Mouse (Mus musculus): ENCODE measurements around the gene Slc16a5. TPM values are rescaled to one million over a fixed set of nuclear protein-coding genes. Genes with fewer than 3 reads are reported as not detected.

Gene Slc16a5
- total and polyA plus RNA-seq, 2 experiments from 2014 or later: 0.21 TPM; not detected in 1

DNA sequence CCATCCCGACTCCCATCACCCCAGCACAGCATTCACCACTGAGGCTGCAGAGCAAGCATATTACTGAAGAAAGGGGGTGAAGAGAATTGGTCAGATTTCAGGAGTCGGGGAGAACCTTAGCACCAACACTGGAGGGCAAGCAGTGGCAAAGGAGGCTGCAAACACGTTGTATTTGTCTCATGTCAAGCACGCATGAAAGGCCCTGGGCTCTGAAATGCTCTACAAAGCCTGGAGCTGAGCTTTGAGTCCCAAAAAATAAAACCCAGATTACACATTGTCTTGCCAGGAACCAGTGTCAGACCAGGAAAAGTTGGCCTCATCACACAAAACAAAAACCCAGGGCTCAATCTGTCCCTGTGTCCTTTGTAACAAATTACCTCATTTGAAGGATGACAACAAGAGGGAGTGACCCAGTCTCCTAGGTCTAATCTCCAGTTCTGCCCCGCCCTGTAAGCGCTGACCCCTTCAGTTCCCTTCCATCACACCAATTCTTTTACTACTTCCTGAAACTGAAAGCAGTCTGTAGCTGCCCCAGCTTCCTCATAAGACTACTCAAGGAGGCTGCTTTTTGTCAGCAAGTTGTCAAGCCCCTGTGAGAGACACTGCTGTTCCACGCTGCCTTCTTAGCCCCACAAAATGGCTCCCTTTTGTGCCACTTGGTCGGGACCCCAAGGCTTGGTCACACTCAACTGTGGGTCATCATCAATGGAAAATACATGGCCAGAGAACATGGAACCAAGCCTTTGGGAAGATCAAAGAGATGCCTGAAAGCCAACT lies 50.3 kb downstream of the Slc16a5 start:
- H3K9ac ChIP-seq (replicated peaks; ENCODE audit: low read length, poor library complexity, severe bottlenecking): peak overlapping the region; percentile 97
- H3K4me1 ChIP-seq (ENCODE audit: insufficient read depth, low read length): peaks cover 19% of the 10 kb centered on the region
- peak overlapping the region; percentile 99 for H3K4me3 ChIP-seq (ENCODE audit: low read depth, low read length)
- no peaks in the 10 kb centered on the region for H3K36me3 ChIP-seq (ENCODE audit: insufficient read depth, low read length)
- H3K9me3 ChIP-seq (ENCODE audit: low read length): no peaks in the 10 kb centered on the region
- H3K27me3 ChIP-seq (ENCODE audit: insufficient read depth, low read length): no peaks in the 10 kb centered on the region
- no peak for TF ChIP-seq CTCF (IDR thresholded peaks at IDR 0.05)
- WGBS: 4% methylated on average over 8 of the region's 8 CpGs
- no peak for ATAC-seq (ENCODE audit: low FRiP score)
- H3K4me2 ChIP-seq (ENCODE audit: low read depth, low read length, poor library complexity, severe bottlenecking): peak overlapping the region; percentile 76
- DNase-seq (ENCODE audit: low spot score): peak; percentile 36
- H3K27ac ChIP-seq (ENCODE audit: low read depth, low read length): peak overlapping the region; percentile 91

DNA sequence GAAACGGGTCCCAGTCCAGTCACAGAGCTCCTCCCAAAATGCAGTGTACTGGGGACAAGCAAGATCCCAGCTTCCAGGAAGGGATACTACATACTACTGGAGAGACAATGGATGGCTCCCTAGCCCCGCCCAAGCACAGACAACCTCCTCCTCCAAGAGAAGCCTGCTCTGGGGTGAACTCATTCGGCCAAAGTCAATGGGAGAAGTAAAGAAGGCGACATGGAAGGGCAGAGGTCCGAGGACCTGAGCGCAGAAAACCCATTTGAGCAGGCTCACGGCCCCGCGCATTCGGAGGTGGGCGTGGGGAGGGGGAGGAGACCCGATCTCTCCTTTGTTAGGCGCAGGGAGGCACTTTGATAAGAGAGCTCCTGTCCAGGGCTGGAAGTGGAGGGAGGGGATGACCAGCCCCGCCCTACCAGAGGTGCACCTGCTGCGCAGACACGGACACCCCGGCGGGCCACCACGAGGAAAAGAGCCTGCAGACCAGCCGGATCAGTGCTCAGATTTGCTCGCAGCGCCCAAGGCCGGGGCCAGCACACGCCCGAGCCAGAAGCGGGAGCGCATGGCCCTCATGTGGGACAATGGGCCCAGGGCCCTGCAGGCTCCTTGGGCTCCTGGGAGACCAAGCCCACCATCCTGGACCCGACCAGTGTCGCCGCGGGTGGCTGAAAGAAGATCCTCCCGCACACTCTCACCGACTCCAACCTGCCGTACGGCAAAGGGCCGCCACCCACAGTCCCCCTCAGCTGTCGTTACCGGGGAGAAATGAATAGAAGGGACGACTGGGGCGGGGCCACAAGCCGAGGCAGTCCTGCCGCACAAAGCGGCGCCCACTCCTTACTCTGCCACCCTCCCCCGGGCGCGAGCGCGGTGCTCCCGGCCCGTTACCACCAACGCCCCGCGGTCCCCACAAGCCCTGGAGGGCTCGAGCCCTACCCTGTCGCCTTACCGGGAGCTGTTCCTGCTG lies 51.3 kb downstream of the Slc16a5 start:
- WGBS: under 1% methylated on average over 56 of the region's 57 CpGs
- no peaks in the 10 kb centered on the region for H3K27me3 ChIP-seq (ENCODE audit: insufficient read depth, low read length)

DNA sequence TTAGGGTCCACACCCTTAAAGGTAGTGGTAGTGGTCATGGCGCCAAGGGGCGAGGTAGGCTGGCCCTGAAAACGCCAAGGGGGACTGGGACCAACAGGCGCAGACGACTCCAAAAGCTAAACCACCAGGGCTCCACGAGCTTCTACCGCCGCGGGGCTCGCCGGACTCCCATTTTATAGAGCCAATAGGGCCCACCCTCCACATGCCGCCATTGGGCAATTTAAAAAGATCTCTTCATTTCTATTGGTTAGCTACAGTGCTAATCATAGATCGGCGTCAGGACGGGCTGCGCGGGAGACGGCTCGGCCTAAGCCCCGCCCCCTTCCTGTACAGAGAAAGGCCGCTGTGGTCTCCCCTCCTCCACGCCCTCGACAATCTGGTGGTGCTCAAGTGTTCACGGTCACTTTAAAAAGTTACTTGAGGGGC lies 52.0 kb downstream of the Slc16a5 start, which contains the start of gene Jpt1:
Gene Jpt1 (minus strand): TSS at position 150 of the 426 bp plus-strand sequence.
- H3K4me2 ChIP-seq (ENCODE audit: low read depth, low read length, poor library complexity, severe bottlenecking): peak within 1 kb of the TSS; percentile 76
- DNase-seq (ENCODE audit: low spot score) (peak; percentile 98), ATAC-seq (ENCODE audit: low FRiP score) (peak; percentile 97)
- H3K27me3 ChIP-seq (ENCODE audit: insufficient read depth, low read length): no peaks in the 10 kb centered on the region
- peak within 1 kb of the TSS; percentile 99 for H3K4me3 ChIP-seq (ENCODE audit: low read depth, low read length)
- peak within 1 kb of the TSS; percentile 91 for H3K27ac ChIP-seq (ENCODE audit: low read depth, low read length)
- TF ChIP-seq CTCF (IDR thresholded peaks at IDR 0.05): no peak
- H3K9me3 ChIP-seq (ENCODE audit: low read length): no peaks in the 10 kb centered on the region
- WGBS: under 1% methylated on average over 24 of the region's 24 CpGs
- no peaks in the 10 kb centered on the region for H3K36me3 ChIP-seq (ENCODE audit: insufficient read depth, low read length)
- H3K9ac ChIP-seq (replicated peaks; ENCODE audit: low read length, poor library complexity, severe bottlenecking): peak within 1 kb of the TSS; percentile 97
- H3K4me1 ChIP-seq (ENCODE audit: insufficient read depth, low read length): peaks cover 19% of the 10 kb centered on the region

More for the DNA sequence above, 51.3 kb downstream of the Slc16a5 start:
- no peak for TF ChIP-seq CTCF (IDR thresholded peaks at IDR 0.05)
- Histone ChIP-seq H3K4me3 (ENCODE audit: low read depth, low read length) (peak overlapping the region; percentile 99), H3K4me1 (ENCODE audit: insufficient read depth, low read length) (peaks cover 19% of the 10 kb centered on the region), H3K27ac (ENCODE audit: low read depth, low read length) (peak overlapping the region; percentile 91), H3K9ac (replicated peaks; ENCODE audit: low read length, poor library complexity, severe bottlenecking) (peak overlapping the region; percentile 97), H3K36me3 (ENCODE audit: insufficient read depth, low read length) (no peaks in the 10 kb centered on the region), H3K9me3 (ENCODE audit: low read length) (no peaks in the 10 kb centered on the region), H3K4me2 (ENCODE audit: low read depth, low read length, poor library complexity, severe bottlenecking) (peak overlapping the region; percentile 76)
- ATAC-seq (ENCODE audit: low FRiP score) (peak; percentile 60), DNase-seq (ENCODE audit: low spot score) (peak; percentile 54)

DNA sequence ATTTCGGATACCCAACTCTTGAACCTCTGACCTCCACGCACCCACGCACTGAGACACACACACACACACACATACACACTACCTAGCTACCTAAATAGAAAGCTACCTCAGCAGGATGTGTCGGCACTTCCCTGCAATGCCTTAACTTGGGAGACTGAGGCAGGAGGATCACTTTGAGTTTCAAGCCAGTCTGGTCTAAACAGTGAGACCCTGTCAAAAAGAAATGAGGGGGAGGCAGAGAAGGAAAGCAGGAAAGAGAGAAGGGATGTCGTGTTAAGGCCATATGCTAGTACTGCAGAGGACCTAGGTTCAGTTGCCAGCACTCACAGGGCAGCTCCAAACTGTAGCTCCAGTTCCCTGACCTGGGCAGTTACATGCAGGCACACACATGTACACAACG lies 52.7 kb downstream of the Slc16a5 start:
- Histone ChIP-seq H3K4me2 (ENCODE audit: low read depth, low read length, poor library complexity, severe bottlenecking) (no peak overlapping the region), H3K9me3 (ENCODE audit: low read length) (no peaks in the 10 kb centered on the region), H3K4me3 (ENCODE audit: low read depth, low read length) (no peak overlapping the region), H3K36me3 (ENCODE audit: insufficient read depth, low read length) (no peaks in the 10 kb centered on the region), H3K27ac (ENCODE audit: low read depth, low read length) (no peak overlapping the region), H3K27me3 (ENCODE audit: insufficient read depth, low read length) (no peaks in the 10 kb centered on the region), H3K9ac (replicated peaks; ENCODE audit: low read length, poor library complexity, severe bottlenecking) (no peak overlapping the region), H3K4me1 (ENCODE audit: insufficient read depth, low read length) (peaks cover 14% of the 10 kb centered on the region)
- DNase-seq (ENCODE audit: low spot score) (no peak), ATAC-seq (ENCODE audit: low FRiP score) (no peak)
- WGBS: 75% methylated on average over 6 of the region's 6 CpGs
- no peak for TF ChIP-seq CTCF (IDR thresholded peaks at IDR 0.05)

DNA sequence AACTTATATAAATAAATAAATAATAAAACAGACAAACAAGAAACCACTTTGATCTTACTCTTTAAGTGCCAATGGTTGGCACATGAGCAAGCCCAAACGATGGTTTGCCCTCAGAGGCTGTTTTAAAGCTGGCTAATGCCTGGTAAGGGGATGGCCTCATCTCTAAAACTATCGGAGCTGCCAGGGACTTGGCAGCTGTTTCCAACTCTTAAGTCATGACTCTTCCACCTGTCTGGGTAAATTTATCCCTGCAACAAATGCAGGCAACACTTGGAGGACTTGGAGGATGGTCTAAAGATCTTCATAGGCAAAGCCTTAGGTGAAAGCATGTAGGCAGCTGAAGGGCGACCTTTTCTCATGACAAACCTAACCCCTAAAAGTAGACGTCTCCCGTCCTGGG lies 54.7 kb downstream of the Slc16a5 start:
- WGBS: 87% methylated on average over 5 of the region's 5 CpGs
- no peak for TF ChIP-seq CTCF (IDR thresholded peaks at IDR 0.05)
- Histone ChIP-seq H3K36me3 (ENCODE audit: insufficient read depth, low read length) (peaks cover 3% of the 10 kb centered on the region), H3K9me3 (ENCODE audit: low read length) (no peaks in the 10 kb centered on the region), H3K27me3 (ENCODE audit: insufficient read depth, low read length) (no peaks in the 10 kb centered on the region), H3K4me1 (ENCODE audit: insufficient read depth, low read length) (0 out of 2 replicates have a peak, but pooled peaks cover under 1% of the 10 kb centered on the region), H3K27ac (ENCODE audit: low read depth, low read length) (no peak overlapping the region), H3K4me3 (ENCODE audit: low read depth, low read length) (no peak overlapping the region), H3K4me2 (ENCODE audit: low read depth, low read length, poor library complexity, severe bottlenecking) (no peak overlapping the region), H3K9ac (replicated peaks; ENCODE audit: low read length, poor library complexity, severe bottlenecking) (no peak overlapping the region)
- ATAC-seq (ENCODE audit: low FRiP score) (no peak), DNase-seq (ENCODE audit: low spot score) (no peak)
